Mouse (Mus musculus): ENCODE data around the gene Apbb1. TPM values are rescaled to one million over a fixed set of nuclear protein-coding genes. Genes with fewer than 3 reads are reported as not detected.

The Apbb1 gene
- total RNA-seq, 4 experiments from 2014 or later: 17.3 to 30.8 (median 24.3) TPM

DNA sequence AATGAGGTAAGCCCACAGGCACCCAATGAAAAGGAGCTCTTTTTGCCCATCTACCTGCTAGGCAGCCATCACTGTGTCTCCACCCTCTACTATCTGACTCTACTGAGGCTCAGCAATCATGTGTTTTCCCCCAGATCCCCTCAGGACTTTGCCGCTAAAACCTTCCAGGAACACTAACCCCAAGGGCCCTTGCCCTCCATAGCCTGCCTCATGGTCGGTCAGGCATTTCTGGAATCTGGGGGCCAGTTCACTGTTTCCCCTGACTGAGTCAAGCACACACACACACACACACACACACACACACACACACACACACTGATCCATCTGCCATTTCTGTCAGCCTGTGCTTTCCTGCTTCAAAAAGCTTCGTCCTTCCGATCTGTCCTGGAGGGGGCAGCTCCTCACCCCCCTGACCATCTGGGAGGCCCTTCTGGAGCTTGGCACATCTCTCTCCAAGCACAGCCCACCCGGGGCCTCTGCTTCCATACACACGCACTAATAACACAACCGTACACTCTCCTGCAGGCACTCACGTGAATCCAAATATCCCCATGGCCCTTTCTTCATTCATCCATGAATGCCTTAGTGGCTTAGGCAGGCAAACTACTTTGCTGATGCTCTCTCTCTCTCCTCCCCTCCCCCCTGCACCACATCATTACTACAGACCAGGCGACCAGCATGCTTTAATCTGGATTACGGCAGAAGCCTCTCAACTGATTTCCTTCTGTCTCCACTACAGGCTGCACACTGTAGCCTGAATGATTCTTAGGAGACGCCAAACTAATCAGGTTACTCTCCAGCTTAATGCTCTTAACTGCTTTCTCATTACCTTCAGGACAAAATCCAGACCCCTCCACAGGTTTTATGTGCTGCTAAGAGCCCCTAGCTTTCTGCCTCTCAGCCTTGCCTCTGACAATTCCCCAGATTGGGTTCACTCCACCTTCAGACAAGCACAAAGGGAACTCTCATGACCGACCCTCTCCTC, 11.6 kb downstream of the Apbb1 start:
- DNase-seq: no peak

DNA sequence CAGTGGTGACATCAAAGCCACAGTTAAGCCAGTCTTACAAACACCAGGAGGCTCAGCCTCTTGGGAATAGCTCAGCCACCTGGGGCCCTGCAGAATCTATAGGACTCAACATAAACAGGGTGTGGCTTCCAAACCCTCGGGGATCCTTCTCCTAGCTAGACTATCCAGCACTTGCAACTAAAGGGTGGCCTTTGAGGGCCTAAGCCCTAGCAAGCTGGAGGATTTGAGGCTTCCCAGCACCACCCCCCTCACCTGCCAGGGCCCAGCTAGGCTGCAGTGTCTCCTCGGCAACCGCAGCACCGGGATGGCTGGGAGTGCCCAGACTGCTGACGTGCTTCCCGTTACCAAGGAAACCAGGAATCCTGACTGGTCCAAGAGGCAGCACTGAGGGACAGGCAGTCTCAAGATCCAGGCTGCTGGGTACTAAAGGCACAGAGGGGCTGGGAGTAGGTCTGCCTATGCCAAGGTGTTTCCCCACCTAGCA, 12.4 kb downstream of the Apbb1 start:
- DNase-seq: no peak

DNA sequence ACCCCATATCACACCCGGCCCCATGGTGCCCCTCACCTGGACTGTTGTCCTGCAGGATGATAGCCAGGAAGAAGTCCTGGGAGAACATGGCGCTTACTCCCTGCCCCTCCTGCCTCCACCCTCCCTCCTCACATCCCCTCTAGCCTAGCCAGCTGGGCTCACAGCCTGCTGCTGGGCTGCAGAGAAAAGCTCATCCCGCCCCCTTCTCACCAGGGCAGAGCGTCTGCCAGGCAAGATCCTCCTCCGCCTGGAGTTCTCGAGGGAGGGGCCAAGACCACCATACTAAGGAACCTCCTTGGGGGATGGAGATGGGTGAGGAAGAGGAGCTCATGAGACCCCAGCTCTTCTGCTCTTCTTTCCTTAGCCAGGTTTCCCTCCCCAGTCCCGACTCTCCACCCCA, 12.9 kb downstream of the Apbb1 start:
- DNase-seq: no peak

DNA sequence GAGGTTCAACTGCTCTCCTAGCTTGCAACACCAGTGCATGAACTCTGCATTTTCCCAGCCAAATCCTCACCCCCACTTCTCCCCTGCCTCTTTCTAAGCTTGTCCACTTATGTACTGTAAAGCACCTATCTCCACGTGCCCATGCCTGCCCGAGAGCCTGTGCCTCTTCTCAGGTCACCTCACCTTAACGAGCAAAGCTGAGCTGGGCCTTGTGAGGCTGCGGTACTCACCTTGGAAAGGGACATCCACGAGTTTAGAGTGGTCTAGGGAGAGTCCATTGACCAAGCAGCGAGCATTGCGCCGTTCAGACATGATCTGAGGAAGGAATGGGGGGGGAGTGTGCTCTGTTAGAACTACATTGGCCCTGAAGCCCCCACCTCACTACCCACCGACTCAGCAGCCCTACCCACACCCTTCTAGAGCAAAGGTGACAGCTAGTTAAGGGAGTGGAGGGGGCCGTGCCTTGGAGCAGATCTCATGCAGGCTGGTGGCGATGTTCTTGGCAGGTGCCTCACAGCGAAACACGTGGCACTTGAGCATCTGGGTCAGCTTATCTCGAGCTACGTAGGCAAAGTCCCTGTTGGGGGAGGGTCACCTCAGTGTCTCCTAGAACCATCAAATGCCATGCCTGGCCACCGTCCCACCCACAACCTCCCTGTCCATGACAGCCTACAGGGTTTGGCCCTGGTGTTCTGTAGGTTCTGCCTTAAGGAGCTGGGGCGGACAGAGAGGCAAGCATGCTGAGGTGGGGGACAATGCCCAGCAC, 16.2 kb downstream of the Apbb1 start:
- DNase-seq: no peak

DNA sequence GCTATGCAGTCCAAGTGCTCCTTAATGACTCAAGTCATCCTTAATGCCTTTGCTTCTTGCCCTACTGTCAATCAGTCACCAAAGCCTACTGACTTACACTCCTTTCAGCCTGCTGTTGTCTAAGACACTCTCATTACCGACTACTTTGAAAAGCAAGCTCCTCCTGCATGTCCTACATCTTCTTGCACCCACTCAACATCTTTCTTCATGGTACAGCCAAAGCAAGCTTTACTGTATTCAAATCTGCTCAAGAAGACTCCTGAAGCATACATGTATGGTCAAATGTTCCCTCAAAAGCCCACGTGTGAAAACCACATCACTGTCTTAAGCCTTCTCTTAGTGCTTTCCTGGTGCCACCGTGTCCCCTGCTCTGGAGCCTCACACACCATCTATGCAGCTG, 18.1 kb downstream of the Apbb1 start:
- no peak for DNase-seq

DNA sequence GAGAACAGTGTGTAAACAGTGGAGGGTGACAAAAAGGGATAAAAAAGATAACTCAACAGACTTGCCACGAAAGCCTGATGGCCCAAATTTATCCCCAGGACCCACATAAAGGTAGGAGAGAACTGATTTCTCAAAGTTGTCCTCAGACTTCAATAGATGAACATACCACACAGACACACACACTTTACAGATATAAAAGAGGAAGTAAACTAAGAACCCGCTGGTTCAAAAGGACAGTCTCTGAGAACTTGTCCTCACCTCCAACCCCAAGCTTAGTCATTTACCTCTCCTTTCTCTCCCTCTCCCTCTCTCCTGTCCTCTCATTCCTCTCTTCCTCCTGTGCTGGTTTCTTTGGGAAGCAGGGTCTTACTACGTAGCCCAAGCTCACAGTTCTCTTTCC, 19.1 kb downstream of the Apbb1 start:
- no peak for DNase-seq

DNA sequence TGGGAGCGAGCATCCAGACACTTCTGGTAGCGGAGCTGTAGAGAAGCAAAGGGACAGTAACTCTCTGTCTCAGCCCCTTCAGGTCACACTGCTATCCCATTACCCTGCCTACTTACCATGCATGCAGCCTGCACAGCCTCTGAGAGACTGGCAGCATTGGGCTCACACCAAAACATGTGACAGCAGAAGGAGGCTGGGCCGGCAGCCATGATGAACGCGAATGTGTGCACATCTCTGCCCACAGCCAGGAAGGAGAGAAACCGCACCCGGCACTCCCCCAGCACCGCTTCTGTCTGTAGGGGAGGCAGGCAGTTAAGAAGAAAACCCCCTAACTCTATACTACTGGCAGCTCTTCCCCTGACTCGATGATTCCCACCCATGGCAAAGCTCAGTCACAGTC, 22.4 kb downstream of the Apbb1 start:
- no peak for DNase-seq

DNA sequence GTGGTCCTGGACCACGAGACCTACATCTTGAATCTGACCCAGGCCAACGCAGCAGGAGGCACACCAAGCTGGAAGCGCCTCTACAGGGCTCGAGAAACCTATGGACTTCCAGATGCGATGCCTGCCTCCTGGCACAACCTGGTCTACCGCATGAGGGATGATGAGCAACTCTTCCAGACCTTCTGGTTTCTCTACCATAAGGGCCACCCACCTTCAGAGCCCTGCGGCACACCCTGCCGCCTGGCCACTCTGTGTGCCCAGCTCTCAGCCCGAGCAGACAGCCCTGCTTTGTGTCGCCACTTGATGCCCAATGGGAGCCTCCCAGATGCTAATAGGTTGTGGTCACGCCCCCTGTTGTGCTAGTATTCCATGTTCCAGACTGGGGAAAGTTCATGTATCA, 23.8 kb downstream of the Apbb1 start:
- no peak for DNase-seq

DNA sequence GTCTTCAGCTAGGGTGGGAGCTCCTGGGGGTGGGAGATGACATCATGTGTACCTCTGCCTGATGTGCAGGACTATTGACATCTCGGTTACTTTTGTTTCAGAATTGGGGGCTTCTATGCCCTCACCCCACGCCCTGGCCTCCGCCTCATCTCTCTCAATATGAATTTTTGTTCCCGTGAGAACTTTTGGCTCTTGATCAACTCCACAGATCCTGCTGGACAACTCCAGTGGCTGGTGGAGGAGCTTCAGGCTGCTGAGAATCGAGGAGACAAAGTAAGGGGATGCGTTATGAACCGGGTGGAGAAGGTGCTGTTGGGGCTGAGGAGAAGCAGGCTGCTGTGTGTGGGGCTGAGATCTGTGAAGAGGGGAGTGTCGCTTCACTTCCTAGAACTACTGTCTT, 25.0 kb downstream of the Apbb1 start:
- DNase-seq: no peak

DNA sequence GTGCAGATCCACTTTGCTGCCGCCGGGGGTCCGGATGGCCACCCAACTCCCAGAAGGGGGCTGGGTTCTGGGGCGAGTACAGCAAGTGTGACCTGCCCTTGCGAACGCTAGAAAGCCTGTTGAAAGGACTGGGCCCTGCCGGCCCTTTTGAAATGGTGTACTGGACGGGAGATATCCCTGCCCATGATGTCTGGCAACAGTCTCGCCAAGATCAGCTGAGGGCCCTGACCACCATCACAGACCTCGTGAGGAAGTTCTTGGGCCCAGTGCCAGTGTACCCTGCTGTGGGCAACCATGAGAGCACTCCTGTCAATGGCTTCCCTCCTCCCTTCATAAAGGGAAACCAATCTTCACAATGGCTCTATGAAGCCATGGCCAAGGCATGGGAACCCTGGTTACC, 25.9 kb downstream of the Apbb1 start:
- DNase-seq: no peak

DNA sequence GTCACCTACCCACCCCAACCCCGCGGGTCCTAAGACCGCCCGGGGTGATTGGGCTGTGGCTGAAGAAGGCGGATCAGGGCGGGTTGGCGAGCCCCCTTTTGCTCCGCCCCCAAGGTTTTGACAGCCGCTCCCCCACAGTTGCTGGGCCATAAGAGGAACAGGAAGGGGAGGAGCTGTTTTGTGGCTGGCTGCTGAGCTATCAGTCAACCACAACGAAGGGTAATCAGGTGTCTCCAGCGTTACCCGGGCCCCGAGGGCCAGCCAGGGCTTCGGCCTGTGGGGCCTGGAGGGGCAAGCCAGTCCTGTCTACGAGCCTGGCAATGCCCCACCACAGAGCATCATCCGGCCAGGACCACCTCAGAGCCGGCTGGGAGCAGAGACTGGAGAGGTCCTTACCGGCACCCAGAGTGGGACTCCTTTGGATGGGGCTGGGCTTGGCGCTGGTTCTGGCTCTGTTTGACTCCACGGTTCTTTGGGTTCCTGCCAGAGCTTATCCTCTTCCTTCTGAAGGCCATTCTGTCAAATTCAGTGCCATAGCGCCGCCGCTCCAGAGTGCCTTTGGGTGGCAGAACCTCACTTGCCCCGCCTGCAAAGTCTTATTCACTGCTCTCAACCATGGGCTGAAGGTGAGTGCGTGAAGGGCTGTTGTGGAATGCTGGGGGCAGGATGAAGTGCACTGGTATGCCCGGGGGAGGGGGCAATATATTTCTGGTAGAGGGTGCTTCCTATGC, 27.1 kb downstream of the Apbb1 start, which contains the start of gene Smpd1:
Gene Smpd1, plus strand, starts transcription at position 149 of the 731 bp plus-strand sequence.
- DNase-seq: peak; percentile 91

DNA sequence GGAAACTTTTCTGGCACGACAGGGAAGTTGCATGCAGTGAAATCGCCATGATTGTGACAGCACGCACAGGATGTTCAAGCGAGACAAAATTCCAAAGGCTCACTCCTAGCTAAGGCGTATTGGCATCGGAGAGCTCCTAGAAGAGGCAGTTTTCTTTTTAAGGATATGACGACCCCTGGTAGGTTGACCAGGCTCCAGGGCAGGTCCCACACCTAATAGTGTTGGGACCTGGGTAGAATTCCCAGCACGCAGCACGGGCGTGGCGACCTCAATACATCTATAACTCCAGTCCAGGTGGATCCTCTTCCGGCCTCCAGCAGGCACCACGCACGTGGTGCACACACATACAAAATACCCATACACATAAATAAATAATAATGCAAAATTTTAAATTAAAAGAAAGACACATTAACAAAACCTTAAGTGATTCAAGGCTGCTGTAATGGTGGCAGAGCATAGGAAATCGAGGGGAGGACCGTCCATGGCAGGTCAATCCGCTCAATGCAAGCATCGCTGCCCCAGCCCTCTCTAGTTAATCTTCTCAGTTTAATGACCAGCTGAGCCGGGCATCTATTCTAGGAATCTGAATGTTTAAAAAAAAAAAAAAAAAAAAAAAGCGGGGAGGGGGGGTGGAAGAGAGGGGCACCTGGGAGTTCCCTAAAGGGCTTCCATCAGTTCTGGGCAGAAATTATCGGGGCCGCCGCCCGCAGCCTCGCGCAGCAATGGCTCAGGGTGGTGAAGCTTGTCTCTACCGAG, 27.8 kb downstream of the Apbb1 start:
- DNase-seq: no peak

DNA sequence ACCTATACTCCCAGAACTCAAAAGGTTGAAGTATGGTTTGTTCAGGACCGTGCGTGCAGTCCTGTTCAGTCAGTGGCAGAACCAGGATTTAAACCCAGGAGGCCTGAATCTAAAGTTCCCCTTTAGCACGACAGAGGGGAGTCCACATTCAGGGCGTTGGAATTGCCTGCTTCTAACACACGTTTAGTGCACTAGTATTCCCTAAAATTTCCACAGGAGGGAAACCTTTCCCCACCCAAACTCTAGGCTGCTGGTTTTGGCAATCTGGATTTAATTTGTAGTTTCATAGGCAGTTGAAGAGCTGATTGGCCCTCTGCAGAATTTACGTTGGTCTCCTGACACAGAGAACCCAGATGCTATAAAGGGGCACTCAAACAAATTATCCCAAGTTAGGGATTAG, 32.4 kb downstream of the Apbb1 start:
- DNase-seq: no peak

DNA sequence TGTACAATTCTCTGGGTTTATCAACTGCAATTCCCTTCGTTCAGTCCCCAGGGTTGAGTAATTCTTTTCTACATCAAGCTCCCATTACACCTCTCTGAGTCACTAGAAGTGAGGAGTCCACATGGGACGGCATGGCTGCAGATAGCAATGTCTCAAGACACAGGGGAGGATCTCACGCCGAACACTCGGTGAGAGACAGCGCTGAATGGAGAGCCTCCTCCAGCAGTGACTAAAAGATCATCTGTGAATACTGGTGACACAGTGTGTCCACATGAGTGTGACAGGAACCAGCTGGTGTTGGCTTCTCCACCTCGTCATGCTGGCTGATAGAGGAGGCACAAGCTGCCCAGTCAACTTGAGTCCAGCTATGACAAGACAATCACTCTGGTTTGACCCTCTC, 33.5 kb downstream of the Apbb1 start:
- no peak for DNase-seq

DNA sequence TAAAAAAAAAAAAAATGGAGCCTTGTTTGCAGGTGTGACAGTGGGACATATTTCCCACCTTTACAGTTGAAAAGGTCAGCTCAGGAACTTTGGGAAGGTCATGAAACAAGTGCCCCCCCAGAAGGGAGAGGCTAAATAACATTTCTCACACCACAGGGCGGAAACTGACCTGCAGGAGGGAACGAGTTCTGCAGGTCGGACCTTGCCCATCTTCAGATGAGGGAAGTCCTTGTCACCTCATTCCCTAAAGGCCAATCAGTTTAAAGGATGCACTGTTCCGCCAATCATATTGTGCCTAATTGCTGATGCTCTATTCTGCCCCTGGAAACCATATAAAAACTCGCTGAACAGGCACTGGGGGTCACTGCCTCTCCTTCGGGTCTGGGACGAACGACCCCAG, 35.5 kb downstream of the Apbb1 start:
- no peak for DNase-seq

DNA sequence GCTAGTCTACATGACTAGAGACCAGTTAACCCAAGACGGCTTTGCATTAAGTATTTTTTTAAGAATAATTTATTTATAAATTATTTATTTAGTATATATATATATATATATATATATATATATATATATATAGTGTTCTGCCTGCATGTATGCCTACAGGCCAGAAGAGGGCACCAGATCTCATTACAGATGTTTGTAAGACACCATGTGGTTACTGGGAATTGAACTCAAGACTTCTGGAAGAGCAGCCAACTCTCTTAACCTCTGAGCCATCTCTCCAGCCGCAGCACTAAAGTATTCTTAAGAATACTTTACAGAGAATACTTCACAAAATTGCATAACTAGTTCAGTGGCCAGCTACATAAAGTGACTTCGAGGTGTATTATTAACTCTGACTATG, 47.3 kb downstream of the Apbb1 start:
- DNase-seq: no peak

DNA sequence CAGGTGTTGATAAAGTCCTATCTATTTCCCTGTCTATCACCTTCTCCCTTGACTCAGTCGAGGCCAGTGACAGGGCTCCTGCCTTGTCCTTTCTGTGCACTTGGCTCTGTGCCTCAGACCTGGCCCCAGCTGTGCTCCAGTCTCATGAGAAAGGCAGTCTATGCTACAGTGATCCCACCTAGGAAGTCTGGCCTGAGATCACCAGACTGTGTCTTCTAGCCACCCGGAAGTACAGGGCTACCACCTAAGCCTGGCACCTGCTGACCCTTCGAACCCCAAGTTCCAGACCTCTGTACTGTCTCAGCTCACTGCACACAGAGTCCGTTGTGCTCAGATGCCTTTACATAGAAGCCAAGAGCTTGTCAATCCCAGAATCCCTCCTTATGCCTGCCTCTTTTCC, 53.4 kb downstream of the Apbb1 start:
- no peak for DNase-seq

DNA sequence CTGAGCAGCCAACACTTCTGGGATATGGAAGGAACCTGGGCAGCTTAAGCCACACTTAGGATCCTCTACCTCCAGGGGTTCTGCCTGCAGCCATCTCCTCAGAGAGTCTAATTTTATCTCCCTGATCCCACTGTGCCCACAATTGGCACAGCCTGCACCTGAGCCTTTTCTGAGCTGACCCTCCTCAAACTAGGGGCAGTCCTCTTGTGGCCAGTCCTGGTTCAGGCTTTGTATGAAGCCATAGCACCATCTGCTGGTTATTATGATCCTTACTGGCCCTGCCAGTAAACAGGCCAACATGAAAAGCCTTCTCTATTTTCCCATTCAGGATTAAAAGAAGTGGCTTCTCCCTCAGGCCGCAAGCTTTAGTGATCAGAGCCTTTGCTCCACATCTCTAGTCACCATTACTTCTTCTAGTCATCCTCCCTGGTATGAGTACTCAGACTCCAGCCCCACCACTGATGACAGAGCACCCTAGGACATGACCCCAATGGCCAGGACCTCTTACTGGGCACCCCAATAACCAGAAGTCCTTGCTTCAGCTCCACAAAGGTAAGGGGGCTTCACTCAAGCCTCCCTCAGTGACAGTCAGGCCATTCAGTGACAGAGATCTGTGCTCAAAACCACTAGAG, 54.0 kb downstream of the Apbb1 start:
- DNase-seq: no peak

DNA sequence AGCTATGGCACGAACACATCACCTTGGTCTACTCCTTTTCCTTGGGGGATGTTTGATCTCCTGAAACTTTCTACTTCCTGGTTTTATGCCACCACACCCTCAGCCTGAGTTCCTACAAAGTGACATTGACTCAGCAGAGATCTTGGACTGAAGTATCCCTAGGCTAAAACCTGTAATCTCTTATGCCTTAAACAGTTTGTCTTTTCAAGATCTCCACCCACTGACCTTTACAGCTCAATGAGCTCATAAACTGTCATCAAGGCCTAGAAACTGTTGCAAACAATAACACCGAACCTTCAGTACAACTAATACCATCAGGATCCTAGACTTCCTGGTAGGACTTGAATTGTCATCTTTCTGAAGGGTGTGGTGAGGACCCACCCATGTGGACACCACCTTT, 57.2 kb downstream of the Apbb1 start:
- DNase-seq: no peak

DNA sequence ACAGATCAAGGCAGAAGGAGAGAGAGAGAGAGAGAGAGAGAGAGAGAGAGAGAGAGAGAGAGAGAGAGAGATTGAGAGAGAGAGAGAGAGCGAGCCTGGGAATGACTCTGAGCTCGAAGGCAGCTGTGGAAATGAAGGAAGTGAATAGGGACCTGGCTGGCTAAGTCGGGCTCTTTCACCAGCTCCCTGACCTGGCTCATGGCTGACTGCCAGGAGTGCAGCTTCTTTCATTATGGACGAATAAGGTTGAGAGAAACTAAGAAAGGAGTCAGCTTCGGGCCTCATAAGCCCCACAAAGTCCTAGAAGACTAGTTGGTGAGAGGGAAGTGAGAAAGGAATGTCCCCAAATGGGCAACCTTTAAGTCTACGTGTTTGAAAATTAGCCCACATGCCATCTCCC, 61.3 kb downstream of the Apbb1 start:
- DNase-seq: no peak

DNA sequence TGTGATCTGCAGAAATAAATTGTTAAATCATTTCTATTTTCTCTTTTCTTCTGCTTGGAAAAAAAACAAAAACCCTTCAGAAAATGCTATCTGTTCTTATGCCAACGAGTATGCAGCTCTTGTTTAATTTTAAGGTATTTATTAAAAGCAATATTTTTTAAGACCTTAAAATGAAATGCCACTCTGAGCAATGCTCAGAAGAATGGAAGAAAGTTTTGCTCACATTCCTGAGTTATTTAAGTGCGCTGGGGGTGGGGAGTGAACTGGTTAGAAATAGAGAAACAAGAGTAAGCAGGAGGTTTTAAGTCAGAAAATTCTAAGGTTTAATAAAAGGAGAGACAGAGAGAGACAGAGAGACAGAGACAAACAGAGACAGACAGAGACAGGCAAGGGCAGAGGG, 61.7 kb downstream of the Apbb1 start:
- DNase-seq: no peak

DNA sequence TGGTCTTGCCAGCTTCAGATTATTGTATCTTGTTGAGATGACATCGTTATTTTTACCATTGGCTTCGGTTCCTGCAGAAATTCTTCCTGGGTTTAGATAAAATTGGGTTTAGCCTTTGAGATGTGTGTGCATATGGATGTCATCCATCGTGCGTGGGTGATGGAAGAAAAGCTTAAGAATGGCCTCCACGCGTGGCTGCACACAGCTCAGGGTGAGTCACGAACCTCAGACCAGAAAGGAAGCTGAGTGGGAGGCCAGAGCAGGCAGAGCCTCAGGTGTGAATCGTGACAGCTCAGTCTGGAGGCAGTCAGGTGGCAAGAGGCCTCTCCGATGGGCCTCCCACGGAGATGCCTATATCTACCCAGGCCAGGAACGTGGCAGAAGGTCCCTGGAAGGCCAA, 62.1 kb downstream of the Apbb1 start:
- no peak for DNase-seq

Measured in adrenal gland, adult 8-10 months (tissue).